In the genomic region with DNA sequence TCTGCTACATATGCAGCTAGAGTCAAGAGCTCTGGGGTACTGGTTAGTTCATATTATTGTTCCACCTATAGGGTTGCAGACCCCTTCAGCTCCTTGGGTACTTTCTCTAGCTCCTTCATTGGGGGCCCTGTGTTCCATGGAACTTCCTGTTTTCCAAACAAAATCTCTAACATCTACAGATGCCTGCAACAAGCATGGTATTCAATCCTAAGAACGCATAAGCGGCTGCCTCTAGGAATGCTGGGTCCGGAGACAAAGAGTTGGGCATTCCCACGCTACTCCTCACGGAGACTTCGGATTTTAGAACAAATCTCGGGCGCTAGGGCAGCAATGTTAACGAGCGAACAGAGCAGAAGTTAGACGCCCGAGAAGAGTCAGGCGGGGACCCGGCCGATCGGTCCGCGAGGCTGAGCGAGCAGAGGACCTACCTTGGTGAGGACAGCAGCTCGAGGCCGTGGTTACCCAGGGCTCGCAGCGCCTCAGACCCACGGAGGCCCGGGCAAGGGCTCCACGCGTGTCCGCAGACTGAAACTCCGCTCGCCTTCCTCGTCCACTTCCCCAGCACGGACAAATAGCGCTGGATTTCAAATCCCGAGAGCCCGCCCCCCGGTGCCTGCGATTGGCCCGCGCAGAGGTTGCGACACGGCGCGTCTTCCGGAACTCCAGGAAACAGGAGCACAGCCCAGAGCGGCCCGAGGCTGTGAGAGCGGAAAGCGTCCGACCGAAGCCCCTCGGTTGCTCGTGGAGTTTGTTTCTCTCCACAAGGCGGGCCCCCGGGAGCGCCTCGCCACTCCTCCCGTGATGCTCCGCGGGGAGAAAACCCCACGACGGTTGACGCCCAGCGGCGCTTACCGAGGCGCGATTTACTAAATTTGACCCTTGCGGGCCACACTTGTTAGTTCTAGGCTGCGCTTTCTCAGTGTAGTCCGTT, we compare ENCODE assay signal across 8 mouse cellular contexts. TPM values are rescaled to one million over a fixed set of nuclear protein-coding genes. Genes with fewer than 3 reads are reported as not detected.
DNase-seq lines count a peak whose midpoint lies in the region; ATAC-seq and TF ChIP-seq lines count a peak whose summit lies in the region.

Mis18bp1 (minus strand) TSS at position 584 of the 931 bp plus-strand sequence.

- no peaks in the 10 kb centered on the region for H3K9me3 ChIP-seq in hindbrain, postnatal 0 days (ENCODE audit: low read length)

- H3K4me3 ChIP-seq in gastrocnemius, adult 2 months = peak within 1 kb of the TSS; percentile 91
- peak within 1 kb of the TSS; percentile 73 for H3K4me3 ChIP-seq in hindbrain, postnatal 0 days (ENCODE audit: low read length)
- peak within 1 kb of the TSS; percentile 56 for H3K4me3 ChIP-seq in left cerebral cortex, adult 2 months

- peak; percentile 97 for ATAC-seq in common myeloid progenitor, adult 5-6 weeks (replicated peaks; ENCODE audit: low read depth, poor library complexity, severe bottlenecking)
- ATAC-seq in hindbrain, postnatal 0 days = peak; percentile 99
- peak; percentile 95 for ATAC-seq in megakaryocyte, adult 5-6 weeks (ENCODE audit: poor library complexity, severe bottlenecking)

- under 1% methylated on average over 70 of the region's 70 CpGs for WGBS in hindbrain, postnatal 0 days

- H3K27me3 ChIP-seq in hindbrain, postnatal 0 days (ENCODE audit: insufficient read depth, low read length) = no peaks in the 10 kb centered on the region

- DNase-seq in ZHBTc4 (ENCODE audit: low read depth, low spot score) = peak; percentile 99
- peak; percentile 94 for DNase-seq in gastrocnemius, adult 2 months
- peak; percentile 97 for DNase-seq in hindbrain, postnatal 0 days (ENCODE audit: low spot score)
- DNase-seq in left cerebral cortex, adult 2 months (ENCODE audit: extremely low spot score in 1 of 2, low spot score in 2 of 2) = peak; percentile 88 to 91
- peak; percentile 94 to 96 for DNase-seq in right cerebral cortex, adult 2 months (ENCODE audit: low spot score in 2 of 2)
- peak; percentile 95 for DNase-seq in urinary bladder, postnatal 14 days (ENCODE audit: low spot score)

- TF ChIP-seq CTCF in gastrocnemius, adult 2 months (IDR thresholded peaks at IDR 0.05) = no peak
- no peak for TF ChIP-seq CTCF in hindbrain, postnatal 0 days (IDR thresholded peaks at IDR 0.05; ENCODE audit: low read depth)
- TF ChIP-seq CTCF in left cerebral cortex, adult 2 months (IDR thresholded peaks at IDR 0.05) = no peak

- H3K4me2 ChIP-seq in hindbrain, postnatal 0 days (ENCODE audit: low read depth, low read length) = peak within 1 kb of the TSS; percentile 74

- peak within 1 kb of the TSS; percentile 91 for H3K27ac ChIP-seq in gastrocnemius, adult 2 months
- H3K27ac ChIP-seq in hindbrain, postnatal 0 days = peak within 1 kb of the TSS; percentile 90
- peak within 1 kb of the TSS; percentile 95 for H3K27ac ChIP-seq in left cerebral cortex, adult 2 months

- H3K4me1 ChIP-seq in hindbrain, postnatal 0 days (ENCODE audit: insufficient read depth, low read length) = no peaks in the 10 kb centered on the region

- intact Hi-C loops in gastrocnemius, adult 2 months (cut with DNase I) = loop anchor here (1.0 to 10.0 kb wide), 2 partner anchors 97 to 207 kb away; partner anchors contain the start of genes Fancm, Klhl28 and Togaram1
- intact Hi-C loops in left cerebral cortex, adult 2 months (cut with DNase I) = loop anchor here (1.0 kb wide), 1 partner anchor 97 kb away; the partner anchor contains the start of gene Fancm

- peak within 1 kb of the TSS; percentile 56 for H3K9ac ChIP-seq in hindbrain, postnatal 0 days (replicated peaks; ENCODE audit: low read length)

- no peaks in the 10 kb centered on the region for H3K36me3 ChIP-seq in hindbrain, postnatal 0 days (ENCODE audit: insufficient read depth, low read length)

RNA-seq across cellular contexts. Expression of gene Mis18bp1, which starts in this region (rescaled TPM):
- total RNA-seq in common myeloid progenitor, adult 5-6 weeks (2017) = 72.2 and 75.8 TPM in 2 replicates
- under 1 TPM in 1 of 2 experiments, not detected in 1; 0.13 TPM for total RNA-seq in gastrocnemius, adult 2 months (2021)
- total RNA-seq in hindbrain, postnatal 0 days (2014; rRNA removed) = 3.6 and 5.0 TPM in 2 replicates
- 12.9 and 14.2 TPM in 2 replicates for polyA plus RNA-seq in hindbrain, postnatal 0 days (2015; fragmentation: Nextera tagmentation; extraction: Ambion mirVana)
- total RNA-seq in left cerebral cortex, adult 2 months (2021) = under 1 TPM; 0.19 to 0.48 TPM
- 69.1 and 72.2 TPM in 2 replicates for total RNA-seq in megakaryocyte, adult 5-6 weeks (2015)
- 63.1 and 69.6 TPM in 2 replicates for total RNA-seq in megakaryocyte, adult 5-6 weeks (2017)

Comparison
In these comparisons a context has a peak if more than half of its experiments do, and no peak if none do; other contexts are left out.
1. Peak in every context shown above with its lines: DNase-seq, ATAC-seq, H3K4me3 ChIP-seq and H3K27ac ChIP-seq.
2. RNA of gene Mis18bp1 (total RNA-seq): 63.1 to 72.2 TPM in megakaryocyte, adult 5-6 weeks and 72.2 to 75.8 TPM in common myeloid progenitor, adult 5-6 weeks; 3.6 to 5.0 TPM in hindbrain, postnatal 0 days, 0.19 to 0.48 TPM in left cerebral cortex, adult 2 months and 0.13 TPM in gastrocnemius, adult 2 months; every median in the first group is over 10 times any median in the second.
3. Peak in DNase-seq, H3K4me3 ChIP-seq and H3K27ac ChIP-seq in gastrocnemius, adult 2 months; RNA of the gene not detected or under 1 TPM.
4. Peak in DNase-seq, H3K4me3 ChIP-seq and H3K27ac ChIP-seq in left cerebral cortex, adult 2 months; RNA of the gene not detected or under 1 TPM.